Mouse (Mus musculus) heart, adult 2 months (tissue): ENCODE measurements at regions not wholly inside any gene's neighbourhood (a gene's known extent, or its start where the extent isn't known, plus 50 kb on each side); places are given as distances from the start of the nearest gene placed in this dataset.

Source experiments
- CTCF ChIP-seq: fragments of 200-600 bp; IDR thresholded peaks from 2 replicates; pipeline ENCODE4 v1.8.1; 2022; ENCODE audit warnings: antibody characterized with exemption, mild to moderate bottlenecking, moderate library complexity
- POLR2A ChIP-seq: fragments of 200-500 bp; IDR thresholded peaks from 2 replicates; pipeline ENCODE4 v1.6.1; 2011; ENCODE audit warnings: mild to moderate bottlenecking, low read depth, low read length, control low read depth; ENCODE audit not compliant: insufficient read depth

DNA sequence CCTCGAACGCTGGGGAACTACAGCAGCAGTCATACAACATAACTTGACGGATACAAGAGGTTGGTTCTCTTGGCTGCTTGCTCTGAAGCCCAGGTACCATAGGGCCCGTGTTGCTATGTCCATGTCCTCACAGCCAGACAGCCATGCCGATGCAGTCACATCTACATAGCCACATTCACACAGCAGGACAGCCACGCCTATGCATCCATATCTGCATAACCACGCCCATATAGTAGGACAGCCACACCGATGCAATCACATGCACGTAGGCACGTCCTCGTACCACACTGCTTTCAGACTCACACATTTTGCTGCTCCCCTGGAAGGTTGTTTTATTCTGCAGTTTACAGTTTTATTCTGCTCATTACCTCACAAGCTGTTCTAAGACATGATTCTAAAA, 122.6 kb downstream of the Fam173b start:
- TF ChIP-seq CTCF (no peak), POLR2A (no peak)
